Mouse (Mus musculus) left cerebral cortex, adult 11 months (tissue): Measurements from ENCODE around the gene Taar7a.

Source experiments
- DNase-seq: peaks from one replicate; pipeline ENCODE4 v3.0.0; 2022; ENCODE audit warnings: low spot score

Gene Taar7a

GRCm38 (mm10) chr10:23993381-23993780 is at the start of gene Taar7a:
TSS of gene Taar7a (minus strand) at chr10:23993481.
- no peak for DNase-seq

DNA sequence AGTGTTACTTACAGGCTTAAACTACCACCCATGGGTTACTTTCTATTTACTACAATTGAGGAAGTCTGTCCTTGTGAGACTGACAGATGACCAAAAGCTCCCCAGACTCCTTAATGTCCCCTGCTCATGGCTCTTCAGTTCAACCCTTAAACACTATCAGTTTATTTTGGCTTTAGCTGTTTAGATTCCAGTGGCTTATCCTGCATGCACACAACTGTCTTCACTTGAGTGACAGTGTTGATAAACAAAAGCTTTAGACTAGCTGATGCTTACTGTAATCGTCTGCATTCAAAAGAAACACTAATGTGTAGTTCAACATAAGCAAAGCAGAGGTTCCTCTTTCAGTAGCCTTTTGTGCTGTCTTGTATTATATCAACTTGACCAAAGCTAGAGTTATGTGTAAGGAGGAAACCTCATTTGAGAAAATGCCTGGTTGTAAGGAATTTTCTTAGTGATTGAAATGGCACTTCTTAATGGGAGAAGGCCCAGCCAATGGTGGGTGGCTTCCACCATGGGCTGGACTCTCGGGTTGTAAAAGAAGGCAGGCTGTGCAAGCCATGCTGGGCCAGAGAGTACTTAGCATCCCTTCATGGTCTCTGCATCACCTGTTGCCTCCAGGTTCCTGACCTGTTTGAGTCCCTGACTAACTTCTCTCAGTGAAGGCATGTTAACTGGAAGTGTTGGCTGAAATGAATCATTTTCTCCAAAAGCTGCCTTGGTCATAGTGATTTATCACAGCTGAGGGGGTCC is 47.0 kb upstream of the Taar7a start:
- DNase-seq: no peak

DNA sequence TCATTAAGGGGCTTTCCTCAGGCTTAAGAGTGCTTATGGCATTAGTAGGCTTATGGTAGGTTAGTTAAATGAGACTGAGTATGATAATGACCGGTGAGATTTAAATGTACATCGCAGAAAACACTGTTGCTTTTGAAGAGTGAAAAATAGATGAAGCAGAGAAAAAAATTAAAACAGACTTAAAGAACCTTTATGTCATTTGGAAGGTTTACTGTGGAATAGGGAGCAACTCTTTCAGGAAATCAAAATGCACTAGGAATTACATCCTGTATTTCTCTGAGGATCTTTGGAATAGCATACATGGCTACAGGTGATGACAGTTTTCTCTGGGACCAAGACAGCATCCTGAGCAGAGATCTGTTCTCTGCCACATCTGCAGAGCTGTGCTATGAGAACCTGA is 44.0 kb upstream of the Taar7a start, which contains the start of gene Taar7e:
TSS of gene Taar7e (plus strand) at position 301 of the 400 bp plus-strand sequence.
- DNase-seq: no peak

- DNase-seq: no peak
These were observed 38.1 kb upstream of the Taar7a start for GRCm38 (mm10) chr10:24031347-24031746.

GRCm38 (mm10) chr10:24026922-24027321 is 33.6 kb upstream of the Taar7a start, which contains the start of gene Taar7d:
TSS of gene Taar7d (plus strand) at chr10:24027222.
- DNase-seq: no peak

GRCm38 (mm10) chr10:24008143-24008542 is 14.9 kb upstream of the Taar7a start:
- no peak for DNase-seq

GRCm38 (mm10) chr10:24007034-24007433 is 13.8 kb upstream of the Taar7a start:
- DNase-seq: no peak

- DNase-seq: no peak
These were observed 13.2 kb upstream of the Taar7a start for GRCm38 (mm10) chr10:24006442-24006841.

GRCm38 (mm10) chr10:23999639-24000038 is 6.4 kb upstream of the Taar7a start, which contains the start of gene Taar7b:
TSS of gene Taar7b (plus strand) at chr10:23999939.
- no peak for DNase-seq

- no peak for DNase-seq
These were observed 6.9 kb downstream of the Taar7a start for GRCm38 (mm10) chr10:23986419-23986818.

DNA sequence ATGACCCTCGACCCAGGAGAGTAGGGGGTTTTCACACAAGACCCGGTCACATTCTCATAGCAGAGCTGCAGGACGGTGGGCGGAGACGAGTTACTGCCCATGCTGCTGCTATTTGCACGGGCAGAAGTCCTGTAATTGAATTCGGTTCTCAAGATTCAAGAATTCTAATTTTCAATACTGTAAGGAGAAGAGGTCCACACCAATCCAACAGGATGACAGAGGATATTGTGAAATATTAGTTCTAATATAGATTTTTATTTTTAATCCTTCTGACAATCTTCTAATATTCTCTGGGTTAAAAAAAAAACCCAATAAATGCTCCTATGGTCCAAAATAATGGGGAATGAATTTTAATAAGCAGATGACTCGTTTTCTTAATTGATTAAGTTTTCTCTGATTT is 7.7 kb downstream of the Taar7a start, which contains the start of gene Taar6:
TSS of gene Taar6 (minus strand) at position 101 of the 400 bp plus-strand sequence.
- no peak for DNase-seq

- peak; percentile 30 for DNase-seq
These were observed 14.2 kb downstream of the Taar7a start for GRCm38 (mm10) chr10:23978901-23979705.

GRCm38 (mm10) chr10:23977958-23978357 is 15.3 kb downstream of the Taar7a start:
- DNase-seq: no peak

DNA sequence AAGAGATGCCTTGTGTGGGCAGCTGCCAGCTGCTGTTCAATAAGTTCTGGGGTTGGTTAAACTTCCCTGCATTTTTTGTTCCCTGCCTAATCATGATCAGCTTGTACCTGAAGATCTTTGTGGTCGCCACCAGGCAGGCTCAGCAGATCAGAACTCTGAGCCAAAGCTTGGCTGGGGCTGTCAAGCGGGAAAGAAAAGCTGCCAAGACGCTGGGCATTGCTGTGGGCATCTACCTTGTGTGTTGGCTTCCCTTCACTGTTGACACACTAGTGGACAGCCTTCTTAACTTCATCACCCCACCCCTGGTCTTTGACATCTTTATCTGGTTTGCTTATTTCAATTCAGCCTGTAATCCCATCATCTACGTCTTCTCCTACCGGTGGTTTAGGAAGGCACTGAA is 22.0 kb downstream of the Taar7a start:
- no peak for DNase-seq

DNA sequence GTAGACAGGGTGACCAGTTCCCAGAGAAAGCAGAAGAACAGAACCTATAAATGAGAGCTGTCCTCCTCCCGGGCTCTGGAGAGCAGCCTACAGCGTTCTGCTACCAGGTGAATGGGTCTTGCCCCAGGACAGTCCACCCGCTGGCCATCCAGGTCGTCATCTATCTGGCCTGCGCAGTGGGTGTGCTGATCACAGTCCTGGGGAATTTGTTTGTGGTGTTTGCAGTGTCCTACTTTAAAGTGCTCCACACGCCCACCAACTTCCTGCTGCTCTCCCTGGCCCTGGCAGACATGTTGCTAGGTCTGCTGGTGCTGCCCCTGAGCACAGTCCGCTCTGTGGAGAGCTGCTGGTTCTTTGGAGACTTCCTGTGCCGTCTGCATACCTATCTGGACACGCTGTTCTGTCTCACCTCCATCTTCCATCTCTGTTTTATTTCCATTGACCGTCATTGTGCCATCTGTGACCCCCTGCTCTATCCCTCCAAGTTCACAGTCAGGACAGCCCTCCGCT is 22.6 kb downstream of the Taar7a start, which contains the start of gene Taar5:
TSS of gene Taar5 (plus strand) at position 51 of the 510 bp plus-strand sequence.
- no peak for DNase-seq

- no peak for DNase-seq
These were observed 28.2 kb downstream of the Taar7a start for GRCm38 (mm10) chr10:23964921-23965610.

DNA sequence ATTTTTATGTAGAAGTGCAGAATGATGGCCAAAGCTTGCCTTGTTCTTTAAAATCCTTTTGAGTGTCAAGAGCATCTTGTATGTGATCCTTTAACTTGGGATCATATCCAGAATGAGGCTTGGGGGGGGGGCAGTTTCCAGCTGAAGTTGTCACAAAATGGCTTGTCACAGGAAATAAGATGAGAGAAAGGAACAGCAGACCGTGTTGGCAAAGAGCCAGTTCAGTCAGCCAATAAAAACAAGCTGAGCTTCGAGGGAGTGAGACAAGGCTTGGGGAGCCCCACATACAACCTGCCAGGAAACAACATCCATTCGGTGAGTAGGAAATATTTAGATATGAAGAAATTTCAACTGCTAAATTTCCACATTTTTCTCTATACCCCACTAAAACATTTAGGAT is 29.8 kb downstream of the Taar7a start:
- DNase-seq: no peak

GRCm38 (mm10) chr10:23960444-23960915 is 32.8 kb downstream of the Taar7a start, which contains the start of gene Taar4:
TSS of gene Taar4 (plus strand) at chr10:23960494.
- DNase-seq: no peak

DNA sequence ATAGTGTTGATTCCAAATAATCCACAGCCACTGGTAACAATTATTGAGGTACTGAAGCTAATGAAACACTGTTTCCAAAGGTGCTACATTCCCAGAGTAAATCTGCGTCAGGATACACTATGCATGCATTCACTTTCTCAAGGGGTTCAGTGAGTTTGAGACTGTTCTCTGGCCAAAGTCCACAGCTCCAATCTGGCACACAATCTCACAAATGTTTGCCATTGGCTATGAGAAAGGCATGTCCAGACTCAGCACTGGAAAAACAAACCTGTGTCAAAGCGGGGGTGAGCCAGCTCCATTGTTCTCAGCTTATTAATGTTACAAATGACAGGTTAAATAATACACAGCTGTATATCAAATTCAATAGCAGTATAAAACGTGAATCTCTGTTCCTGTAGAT is 34.2 kb downstream of the Taar7a start:
- no peak for DNase-seq

- no peak for DNase-seq
These were observed 41.6 kb downstream of the Taar7a start for GRCm38 (mm10) chr10:23951714-23952113.

- no peak for DNase-seq
These were observed 43.7 kb downstream of the Taar7a start, which contains the start of gene Taar3 for GRCm38 (mm10) chr10:23949508-23950005. TSS of gene Taar3 (plus strand) at chr10:23949558.
